Mouse (Mus musculus) stomach, embryonic 16.5 days (tissue): Measurements from ENCODE around the gene Idh3b. TPM values are rescaled to one million over a fixed set of nuclear protein-coding genes. Genes with fewer than 3 reads are reported as not detected.

Experiments used
- ATAC-seq: fragments of 200-750 bp; cut with Nextera tagmentation; 2 replicates; pipeline ENCODE4 v1.8.0; 2017; ENCODE audit warnings: moderate number of reproducible peaks, moderate TSS enrichment; ENCODE audit not compliant: insufficient read depth, low FRiP score
- H3K27ac ChIP-seq: fragments of 300-500 bp; sonication (generic); 2 replicates; pipeline ENCODE4 v1.5.1; 2014; ENCODE audit warnings: low read length
- H3K27me3 ChIP-seq: fragments of 300-500 bp; sonication (generic); 2 replicates; pipeline ENCODE4 v1.6.1; 2014; ENCODE audit warnings: low read length, control low read depth, mixed read lengths; ENCODE audit not compliant: control insufficient read depth, insufficient read depth
- H3K36me3 ChIP-seq: fragments of 300-500 bp; sonication (generic); 2 replicates; pipeline ENCODE4 v1.6.1; 2014; ENCODE audit warnings: low read length; ENCODE audit not compliant: control insufficient read depth, insufficient read depth
- H3K4me1 ChIP-seq: fragments of 300-500 bp; sonication (generic); 2 replicates; pipeline ENCODE4 v1.6.1; 2014; ENCODE audit warnings: low read length, control low read depth, mixed read lengths; ENCODE audit not compliant: control insufficient read depth, insufficient read depth
- H3K4me2 ChIP-seq: fragments of 300-500 bp; sonication (generic); 2 replicates; pipeline ENCODE4 v1.6.1; 2014; ENCODE audit warnings: low read depth, low read length, mixed read lengths
- H3K4me3 ChIP-seq: fragments of 300-500 bp; sonication (generic); replicated peaks from 2 replicates; pipeline ENCODE4 v1.5.1; 2014; ENCODE audit warnings: mild to moderate bottlenecking, low read length
- H3K9ac ChIP-seq: fragments of 300-500 bp; sonication (generic); 2 replicates; pipeline ENCODE4 v1.6.1; 2014; ENCODE audit warnings: low read length
- H3K9me3 ChIP-seq: fragments of 300-500 bp; sonication (generic); replicated peaks from 2 replicates; pipeline ENCODE4 v1.6.1; 2016; ENCODE audit warnings: low read length, control low read depth; ENCODE audit not compliant: control insufficient read depth
- WGBS: fragments of 180-500 bp; shearing (Covaris S2); extraction: QIAGEN DNeasy Blood & Tissue Kit; methylation state at CpG from one replicate; pipeline ENCODE4 v1.1.7; 2014; 5-methylcytosine and 5-hydroxymethylcytosine counted together
- polyA plus RNA-seq: library from polyadenylated mRNA; unstranded; fragments of >200 nt; fragmentation: Nextera tagmentation; extraction: Ambion mirVana; gene quantifications from 2 replicates; pipeline ENCODE4 v1.2.1, GENCODE M21; 2015

Gene Idh3b
- 185 and 187 TPM in 2 replicates for polyA plus RNA-seq

DNA sequence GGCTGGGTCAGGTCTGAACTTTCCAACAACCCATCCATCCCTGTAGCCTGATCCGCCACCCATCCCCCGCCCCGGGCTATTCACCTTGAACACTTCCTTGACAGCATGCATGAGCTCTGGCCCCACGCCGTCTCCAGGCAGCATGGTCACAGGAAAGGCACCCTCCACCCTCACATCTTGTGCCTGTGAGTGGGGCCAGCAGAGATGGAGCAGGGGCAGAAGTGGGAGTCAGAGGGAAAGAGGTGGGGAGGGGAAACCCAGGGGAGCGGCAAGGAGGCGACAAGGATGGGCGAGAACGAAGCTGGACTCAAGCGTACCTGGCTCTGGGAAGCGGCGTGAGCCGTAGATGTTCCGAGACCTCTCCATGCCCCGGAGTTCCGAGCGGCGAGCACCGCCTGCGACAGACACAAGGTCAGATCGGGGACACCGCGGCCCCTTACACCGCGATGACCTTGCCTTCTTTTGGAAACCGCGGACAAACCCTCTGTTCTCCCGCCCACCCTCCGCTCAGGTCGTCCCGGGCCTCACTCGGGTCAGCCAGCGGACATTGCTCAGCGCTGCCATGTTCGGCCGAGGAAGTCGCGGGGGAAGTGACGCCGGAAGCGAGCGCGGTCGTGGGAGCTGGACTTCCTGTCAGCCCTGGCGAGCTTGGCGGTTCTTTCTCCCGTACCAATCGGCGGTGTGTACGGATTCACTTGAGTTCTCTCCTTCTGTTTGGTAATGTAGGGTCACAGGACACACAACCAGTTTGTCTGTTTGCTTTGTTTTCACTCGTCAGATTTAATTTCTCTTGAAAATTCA, at the start of gene Idh3b:
Gene Idh3b, minus strand, starts transcription at position 694 of the 801 bp plus-strand sequence.
- peak within 1 kb of the TSS; percentile 87 for H3K4me2 ChIP-seq
- ATAC-seq, result peak; percentile 92
- H3K27ac ChIP-seq, result peak within 1 kb of the TSS; percentile 78
- H3K9ac ChIP-seq, result peak within 1 kb of the TSS; percentile 93
- H3K27me3 ChIP-seq, result no peaks in the 10 kb centered on the region
- peaks cover 20% of the 10 kb centered on the region; the same call in 1 of the 2 replicates for H3K36me3 ChIP-seq
- H3K9me3 ChIP-seq, result no peaks in the 10 kb centered on the region
- H3K4me3 ChIP-seq, result peak within 1 kb of the TSS; percentile 92
- H3K4me1 ChIP-seq, result peaks cover 7% of the 10 kb centered on the region
- under 1% methylated on average over 51 of the region's 51 CpGs for WGBS

DNA sequence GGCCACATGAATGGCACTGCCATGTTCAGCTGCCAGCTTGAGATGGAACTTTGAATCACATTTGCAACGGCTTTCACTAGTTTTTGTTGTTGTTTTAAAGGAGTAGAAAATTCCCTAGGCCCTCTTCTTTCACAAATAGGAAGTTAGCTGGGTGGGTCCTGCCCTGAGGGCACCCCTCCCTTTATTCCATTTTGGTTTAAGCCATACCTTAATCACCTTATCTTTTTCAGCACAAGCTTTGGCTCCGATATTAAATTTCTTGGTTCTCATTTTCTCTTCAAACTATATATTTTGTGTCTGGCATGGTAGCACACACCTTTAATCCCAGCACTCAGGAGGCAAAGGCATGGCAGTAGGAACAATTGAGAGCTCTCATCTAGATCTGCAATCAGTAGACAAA, 45.2 kb upstream of the Idh3b start:
- Histone ChIP-seq H3K9ac (no peak overlapping the region), H3K4me2 (no peak overlapping the region), H3K27ac (no peak overlapping the region), H3K4me1 (no peaks in the 10 kb centered on the region), H3K27me3 (no peaks in the 10 kb centered on the region), H3K4me3 (no peak overlapping the region), H3K9me3 (no peaks in the 10 kb centered on the region), H3K36me3 (no peaks in the 10 kb centered on the region)
- no peak for ATAC-seq
- WGBS, result 89% methylated on average over 2 of the region's 2 CpGs

DNA sequence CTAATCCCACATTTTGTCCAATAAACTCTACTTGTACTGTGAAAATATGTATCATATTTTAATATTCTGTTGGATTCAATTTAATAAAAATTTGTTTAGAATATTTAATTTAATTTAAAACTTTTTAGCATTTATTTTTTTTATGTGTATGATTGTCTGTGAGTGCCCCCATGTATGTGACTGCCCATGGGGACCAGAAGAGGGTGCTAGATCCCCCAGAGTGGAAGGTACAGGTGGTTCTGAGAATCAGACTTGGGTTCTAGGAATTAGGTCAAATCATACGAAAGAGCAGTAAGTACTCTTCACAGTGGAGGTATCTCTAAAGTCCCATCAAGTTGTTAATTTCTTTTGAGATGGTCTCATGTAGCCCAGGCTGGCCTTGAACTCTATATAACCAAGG, 42.7 kb upstream of the Idh3b start:
- no peaks in the 10 kb centered on the region for H3K27me3 ChIP-seq
- H3K4me3 ChIP-seq, result no peak overlapping the region
- no peaks in the 10 kb centered on the region for H3K4me1 ChIP-seq
- WGBS, result 80% methylated on average over 1 of the region's 1 CpGs
- H3K36me3 ChIP-seq, result no peaks in the 10 kb centered on the region
- H3K4me2 ChIP-seq, result no peak overlapping the region
- H3K9ac ChIP-seq, result no peak overlapping the region
- no peak for ATAC-seq
- H3K9me3 ChIP-seq, result no peaks in the 10 kb centered on the region
- H3K27ac ChIP-seq, result no peak overlapping the region

DNA sequence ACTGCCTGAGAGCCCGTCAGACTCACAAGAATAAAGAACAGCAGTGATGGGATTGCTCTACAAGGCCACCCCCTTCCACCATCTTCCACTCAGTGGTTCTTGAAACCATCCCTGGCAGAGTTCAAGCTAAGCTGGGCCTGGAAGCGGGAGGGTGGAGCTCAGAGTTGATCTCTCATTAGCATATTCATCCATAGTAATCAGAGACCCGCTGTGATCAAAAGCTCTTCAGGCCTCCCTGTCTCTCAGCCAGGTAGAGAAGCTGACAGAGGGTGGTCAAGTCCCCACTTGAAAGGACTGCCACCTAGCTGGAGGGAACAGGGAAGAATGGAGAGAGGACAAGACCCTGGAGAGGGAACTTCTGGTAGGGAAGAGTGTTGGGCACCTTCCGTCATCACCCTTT, 18.7 kb upstream of the Idh3b start:
- no peak overlapping the region for H3K4me3 ChIP-seq
- no peaks in the 10 kb centered on the region for H3K4me1 ChIP-seq
- no peak overlapping the region for H3K4me2 ChIP-seq
- no peak for ATAC-seq
- 0 out of 2 replicates have a peak, but pooled peaks cover 2% of the 10 kb centered on the region for H3K36me3 ChIP-seq
- WGBS, result 56% methylated on average over 4 of the region's 4 CpGs
- no peaks in the 10 kb centered on the region for H3K27me3 ChIP-seq
- H3K9me3 ChIP-seq, result no peaks in the 10 kb centered on the region
- H3K9ac ChIP-seq, result no peak overlapping the region
- no peak overlapping the region for H3K27ac ChIP-seq

DNA sequence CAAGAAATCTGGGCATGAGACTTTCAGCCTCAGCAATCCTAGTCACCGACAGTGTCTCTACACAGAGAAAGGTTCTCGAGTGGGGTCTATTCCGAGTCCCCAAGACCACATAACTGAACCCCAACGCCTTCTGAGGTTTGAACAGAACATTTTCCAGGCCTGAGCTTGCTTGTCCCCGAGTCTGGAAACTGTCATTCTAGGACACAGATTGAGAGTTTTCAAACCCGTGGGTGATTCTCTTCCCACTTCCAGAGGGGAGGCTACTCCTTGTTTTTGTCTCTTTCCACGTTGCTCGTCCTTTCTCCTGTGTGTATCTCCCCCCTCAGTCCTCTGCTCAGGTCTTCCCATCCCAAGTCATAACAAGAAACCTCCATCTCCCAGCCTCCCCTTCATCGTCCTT, 13.2 kb upstream of the Idh3b start:
- ATAC-seq, result no peak
- Histone ChIP-seq H3K9ac (no peak overlapping the region), H3K4me3 (no peak overlapping the region), H3K27me3 (0 out of 2 replicates have a peak, but pooled peaks cover 8% of the 10 kb centered on the region), H3K9me3 (no peaks in the 10 kb centered on the region), H3K27ac (no peak overlapping the region), H3K4me2 (no peak overlapping the region), H3K4me1 (peaks cover 15% of the 10 kb centered on the region; the same call in 1 of the 2 replicates), H3K36me3 (no peaks in the 10 kb centered on the region)
- 77% methylated on average over 9 of the region's 9 CpGs for WGBS

GRCm38 (mm10) chr2:130296134-130296745, 11.9 kb upstream of the Idh3b start:
- H3K36me3 ChIP-seq, result no peaks in the 10 kb centered on the region
- H3K9ac ChIP-seq, result peak overlapping the region; percentile 88
- H3K9me3 ChIP-seq, result no peaks in the 10 kb centered on the region
- H3K27me3 ChIP-seq, result 0 out of 2 replicates have a peak, but pooled peaks cover 8% of the 10 kb centered on the region
- H3K27ac ChIP-seq, result no peak overlapping the region
- peak overlapping the region; percentile 68 for H3K4me3 ChIP-seq
- peaks cover 15% of the 10 kb centered on the region; the same call in 1 of the 2 replicates for H3K4me1 ChIP-seq
- 2% methylated on average over 20 of the region's 20 CpGs for WGBS
- peak overlapping the region; percentile 73 for H3K4me2 ChIP-seq
- peak; percentile 14; the same call in 1 of the 2 replicates for ATAC-seq

DNA sequence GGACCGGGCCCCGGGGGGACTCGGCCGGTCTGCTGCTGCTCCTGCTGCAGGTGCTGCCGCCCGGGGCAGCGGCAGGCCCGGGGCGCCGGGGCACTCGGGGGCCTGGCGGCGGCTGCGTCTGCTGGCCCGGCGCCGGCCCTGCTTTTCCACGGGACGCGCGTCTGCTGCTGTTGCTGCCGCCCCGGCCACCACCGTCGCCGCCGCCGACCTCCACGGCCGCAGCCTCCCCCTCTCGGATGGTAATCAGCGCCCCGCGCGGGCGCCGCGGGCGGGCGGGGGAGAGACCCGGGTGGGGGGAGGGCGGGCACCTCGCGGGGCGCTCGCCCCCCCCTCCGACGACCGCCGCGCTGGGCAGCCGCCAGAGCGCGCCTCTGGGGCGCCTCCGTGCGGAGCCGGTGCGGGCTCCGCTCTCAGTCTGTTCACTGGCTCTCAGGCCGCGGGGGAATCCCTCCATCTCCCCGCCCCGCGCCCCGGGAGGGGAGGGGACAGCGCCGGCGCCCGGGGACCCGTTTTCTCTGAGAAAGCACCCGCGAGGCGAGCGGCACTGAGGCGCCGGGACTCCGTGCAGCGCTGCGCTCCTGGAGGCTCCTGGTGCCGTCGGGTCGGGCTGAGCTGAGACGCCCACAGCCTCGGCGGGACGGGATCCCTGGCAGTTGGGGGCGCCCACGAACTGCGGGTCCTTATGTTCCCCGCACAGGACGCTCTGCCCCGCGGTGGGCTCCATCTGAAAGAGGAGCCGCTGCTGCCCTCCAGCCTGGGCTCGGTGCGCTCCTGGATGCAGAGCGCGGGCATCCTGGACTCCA, 11.2 kb upstream of the Idh3b start:
- Histone ChIP-seq H3K4me1 (peaks cover 15% of the 10 kb centered on the region; the same call in 1 of the 2 replicates), H3K27me3 (0 out of 2 replicates have a peak, but pooled peaks cover 8% of the 10 kb centered on the region), H3K9ac (peak overlapping the region; percentile 88), H3K4me2 (peak overlapping the region; percentile 73), H3K4me3 (peak overlapping the region; percentile 68), H3K36me3 (no peaks in the 10 kb centered on the region), H3K27ac (0 out of 2 replicates have a peak overlapping the region, but pooled peaks have one; percentile 44), H3K9me3 (no peaks in the 10 kb centered on the region)
- peak; percentile 39; the same call in 1 of the 2 replicates for ATAC-seq
- WGBS, result under 1% methylated on average over 43 of the region's 99 CpGs

DNA sequence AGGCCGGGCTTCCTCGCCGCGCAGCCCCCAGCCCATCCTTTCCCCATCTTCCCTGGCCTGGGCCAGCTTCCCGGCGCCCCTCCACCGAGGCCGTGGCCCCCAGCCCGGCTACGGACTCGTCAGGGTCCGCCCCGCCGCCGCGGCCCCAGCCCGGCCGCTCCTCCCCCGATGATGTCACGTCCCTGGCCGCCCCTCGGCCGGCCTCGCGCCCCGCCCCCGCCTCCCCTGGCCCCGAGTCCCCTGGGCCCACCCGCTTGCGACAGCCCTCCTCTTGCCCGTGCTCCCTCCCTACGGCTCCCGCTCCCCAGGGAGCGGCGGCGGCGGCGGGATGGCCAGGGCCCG, 10.6 kb upstream of the Idh3b start, which contains the start of gene Ebf4:
Gene Ebf4, plus strand, starts transcription at position 234 of the 342 bp plus-strand sequence.
- H3K27ac ChIP-seq, result 0 out of 2 replicates have a peak within 1 kb of the TSS, but pooled peaks have one; percentile 44
- H3K9me3 ChIP-seq, result no peaks in the 10 kb centered on the region
- no peaks in the 10 kb centered on the region for H3K36me3 ChIP-seq
- peak; percentile 84 for ATAC-seq
- peak within 1 kb of the TSS; percentile 73 for H3K4me2 ChIP-seq
- peaks cover 15% of the 10 kb centered on the region; the same call in 1 of the 2 replicates for H3K4me1 ChIP-seq
- peak within 1 kb of the TSS; percentile 88 for H3K9ac ChIP-seq
- WGBS, result 3% methylated on average over 21 of the region's 39 CpGs
- H3K4me3 ChIP-seq, result peak within 1 kb of the TSS; percentile 68
- 0 out of 2 replicates have a peak, but pooled peaks cover 8% of the 10 kb centered on the region for H3K27me3 ChIP-seq
